Mouse (Mus musculus) intestine, embryonic 15.5 days (tissue): ENCODE measurements around the gene Wfdc1. TPM values are rescaled to one million over a fixed set of nuclear protein-coding genes. Genes with fewer than 3 reads are reported as not detected.
A peak's percentile ranks its signal among the peaks of the same experiment; 100 is the strongest.

Source experiments
- ATAC-seq: fragments of 200-750 bp; cut with Nextera tagmentation; 2 replicates; pipeline ENCODE4 v1.8.0; 2017; ENCODE audit warnings: moderate TSS enrichment, moderate library complexity
- H3K27ac ChIP-seq: fragments of 300-500 bp; sonication (generic); 2 replicates; pipeline ENCODE4 v1.5.1; 2015; ENCODE audit warnings: mild to moderate bottlenecking, inconsistent platforms
- H3K27me3 ChIP-seq: fragments of 300-500 bp; sonication (generic); replicated peaks from 2 replicates; pipeline ENCODE4 v1.6.1; 2015; ENCODE audit warnings: inconsistent platforms
- H3K36me3 ChIP-seq: fragments of 300-500 bp; sonication (generic); 2 replicates; pipeline ENCODE4 v1.6.1; 2015; ENCODE audit warnings: inconsistent platforms
- H3K4me1 ChIP-seq: fragments of 300-500 bp; sonication (generic); replicated peaks from 2 replicates; pipeline ENCODE4 v1.6.1; 2015; ENCODE audit warnings: inconsistent platforms
- H3K4me2 ChIP-seq: fragments of 300-500 bp; sonication (generic); replicated peaks from 2 replicates; pipeline ENCODE4 v1.6.1; 2015; ENCODE audit warnings: mild to moderate bottlenecking, inconsistent platforms
- H3K4me3 ChIP-seq: fragments of 300-500 bp; sonication (generic); replicated peaks from 2 replicates; pipeline ENCODE4 v1.5.1; 2015; ENCODE audit warnings: inconsistent platforms
- H3K9ac ChIP-seq: fragments of 300-500 bp; sonication (generic); 2 replicates; pipeline ENCODE4 v1.6.1; 2015; ENCODE audit warnings: inconsistent platforms
- H3K9me3 ChIP-seq: fragments of 300-500 bp; sonication (generic); 2 replicates; pipeline ENCODE4 v1.6.1; 2016; ENCODE audit warnings: inconsistent platforms
- WGBS: fragments of 180-500 bp; shearing (Covaris S2); methylation state at CpG from one replicate; pipeline ENCODE4 v1.1.7; 2015; 5-methylcytosine and 5-hydroxymethylcytosine counted together
- polyA plus RNA-seq: library from polyadenylated mRNA; unstranded; fragments of >200 nt; fragmentation: Nextera tagmentation; extraction: Ambion mirVana; gene quantifications from 2 replicates; pipeline ENCODE4 v1.2.1, GENCODE M21; 2015

Wfdc1 gene
- polyA plus RNA-seq, 1 experiment from 2014 or later: 4.5 TPM

- Histone ChIP-seq H3K4me1 (peaks cover 39% of the 10 kb centered on the region), H3K27me3 (no peaks in the 10 kb centered on the region), H3K36me3 (no peaks in the 10 kb centered on the region), H3K9ac (no peak overlapping the region), H3K9me3 (no peaks in the 10 kb centered on the region), H3K4me2 (no peak overlapping the region), H3K4me3 (no peak overlapping the region), H3K27ac (peak overlapping the region; percentile 54; the same call in 1 of the 2 replicates)
- no peak for ATAC-seq
- 35% methylated on average over 12 of the region's 12 CpGs for WGBS
Observed at GRCm38 (mm10) chr8:119669284-119669683, 3.1 kb downstream of the Wfdc1 start.

GRCm38 (mm10) chr8:119670419-119671091 is 4.4 kb downstream of the Wfdc1 start:
- H3K27me3 ChIP-seq: no peaks in the 10 kb centered on the region
- no peaks in the 10 kb centered on the region for H3K36me3 ChIP-seq
- H3K27ac ChIP-seq: peak overlapping the region; percentile 84
- ATAC-seq: peak; percentile 81
- 22% methylated on average over 16 of the region's 16 CpGs for WGBS
- H3K4me1 ChIP-seq: peaks cover 34% of the 10 kb centered on the region
- 0 out of 2 replicates have a peak overlapping the region, but pooled peaks have one; percentile 20 for H3K9ac ChIP-seq
- no peak overlapping the region for H3K4me3 ChIP-seq
- no peaks in the 10 kb centered on the region for H3K9me3 ChIP-seq
- peak overlapping the region; percentile 42 for H3K4me2 ChIP-seq

- no peak overlapping the region for H3K4me3 ChIP-seq
- H3K36me3 ChIP-seq: no peaks in the 10 kb centered on the region
- H3K4me1 ChIP-seq: peaks cover 20% of the 10 kb centered on the region
- WGBS: 84% methylated on average over 11 of the region's 11 CpGs
- H3K27ac ChIP-seq: no peak overlapping the region
- H3K27me3 ChIP-seq: no peaks in the 10 kb centered on the region
- H3K9me3 ChIP-seq: no peaks in the 10 kb centered on the region
- ATAC-seq: no peak
- no peak overlapping the region for H3K9ac ChIP-seq
- no peak overlapping the region for H3K4me2 ChIP-seq
Observed at GRCm38 (mm10) chr8:119673976-119674555, 7.9 kb downstream of the Wfdc1 start.

- no peak overlapping the region for H3K27ac ChIP-seq
- H3K4me2 ChIP-seq: no peak overlapping the region
- H3K9me3 ChIP-seq: no peaks in the 10 kb centered on the region
- H3K9ac ChIP-seq: no peak overlapping the region
- ATAC-seq: no peak
- no peaks in the 10 kb centered on the region for H3K27me3 ChIP-seq
- H3K4me3 ChIP-seq: no peak overlapping the region
- H3K4me1 ChIP-seq: peaks cover 11% of the 10 kb centered on the region
- 87% methylated on average over 5 of the region's 5 CpGs for WGBS
- no peaks in the 10 kb centered on the region for H3K36me3 ChIP-seq
Observed at GRCm38 (mm10) chr8:119675457-119675856, 9.3 kb downstream of the Wfdc1 start.

GRCm38 (mm10) chr8:119676389-119676788 is 10.2 kb downstream of the Wfdc1 start:
- Histone ChIP-seq H3K27me3 (no peaks in the 10 kb centered on the region), H3K27ac (no peak overlapping the region), H3K4me3 (no peak overlapping the region), H3K4me2 (no peak overlapping the region), H3K9me3 (no peaks in the 10 kb centered on the region), H3K36me3 (no peaks in the 10 kb centered on the region), H3K9ac (no peak overlapping the region), H3K4me1 (peaks cover 4% of the 10 kb centered on the region; the same call in 1 of the 2 replicates)
- peak; percentile 63 for ATAC-seq
- 16% methylated on average over 8 of the region's 8 CpGs for WGBS

GRCm38 (mm10) chr8:119678138-119678843 is 12.1 kb downstream of the Wfdc1 start:
- H3K36me3 ChIP-seq: no peaks in the 10 kb centered on the region
- WGBS: 13% methylated on average over 18 of the region's 18 CpGs
- peak overlapping the region; percentile 31 for H3K4me2 ChIP-seq
- H3K27me3 ChIP-seq: no peaks in the 10 kb centered on the region
- H3K4me1 ChIP-seq: peaks cover 4% of the 10 kb centered on the region; the same call in 1 of the 2 replicates
- H3K27ac ChIP-seq: no peak overlapping the region
- no peak overlapping the region for H3K9ac ChIP-seq
- H3K9me3 ChIP-seq: no peaks in the 10 kb centered on the region
- peak; percentile 38; the same call in 1 of the 2 replicates for ATAC-seq
- H3K4me3 ChIP-seq: no peak overlapping the region

- H3K4me2 ChIP-seq: no peak overlapping the region
- 71% methylated on average over 14 of the region's 14 CpGs for WGBS
- H3K9ac ChIP-seq: no peak overlapping the region
- H3K9me3 ChIP-seq: no peaks in the 10 kb centered on the region
- no peak for ATAC-seq
- H3K27ac ChIP-seq: no peak overlapping the region
- no peak overlapping the region for H3K4me3 ChIP-seq
- H3K27me3 ChIP-seq: no peaks in the 10 kb centered on the region
- no peaks in the 10 kb centered on the region for H3K36me3 ChIP-seq
- H3K4me1 ChIP-seq: peaks cover 4% of the 10 kb centered on the region; the same call in 1 of the 2 replicates
Observed at GRCm38 (mm10) chr8:119679184-119679583, 13.0 kb downstream of the Wfdc1 start.

GRCm38 (mm10) chr8:119690602-119691001 is 24.4 kb downstream of the Wfdc1 start:
- Histone ChIP-seq H3K27ac (no peak overlapping the region), H3K36me3 (no peaks in the 10 kb centered on the region), H3K9me3 (no peaks in the 10 kb centered on the region), H3K4me2 (no peak overlapping the region), H3K27me3 (no peaks in the 10 kb centered on the region), H3K4me3 (no peak overlapping the region), H3K4me1 (no peaks in the 10 kb centered on the region), H3K9ac (no peak overlapping the region)
- 70% methylated on average over 6 of the region's 6 CpGs for WGBS
- ATAC-seq: no peak

- no peaks in the 10 kb centered on the region for H3K9me3 ChIP-seq
- no peak overlapping the region for H3K9ac ChIP-seq
- H3K27me3 ChIP-seq: no peaks in the 10 kb centered on the region
- no peaks in the 10 kb centered on the region for H3K4me1 ChIP-seq
- H3K36me3 ChIP-seq: no peaks in the 10 kb centered on the region
- H3K4me2 ChIP-seq: no peak overlapping the region
- no peak for ATAC-seq
- H3K27ac ChIP-seq: no peak overlapping the region
- 78% methylated on average over 4 of the region's 4 CpGs for WGBS
- H3K4me3 ChIP-seq: no peak overlapping the region
Observed at GRCm38 (mm10) chr8:119691989-119692388, 25.8 kb downstream of the Wfdc1 start.

GRCm38 (mm10) chr8:119694696-119695095 is 28.5 kb downstream of the Wfdc1 start:
- H3K36me3 ChIP-seq: no peaks in the 10 kb centered on the region
- no peak overlapping the region for H3K9ac ChIP-seq
- no peaks in the 10 kb centered on the region for H3K9me3 ChIP-seq
- H3K4me3 ChIP-seq: no peak overlapping the region
- peaks cover 16% of the 10 kb centered on the region for H3K27me3 ChIP-seq
- 55% methylated on average over 7 of the region's 7 CpGs for WGBS
- H3K27ac ChIP-seq: no peak overlapping the region
- ATAC-seq: no peak
- H3K4me1 ChIP-seq: peaks cover 17% of the 10 kb centered on the region
- no peak overlapping the region for H3K4me2 ChIP-seq

- Histone ChIP-seq H3K9ac (no peak overlapping the region), H3K36me3 (no peaks in the 10 kb centered on the region), H3K4me2 (no peak overlapping the region), H3K4me3 (no peak overlapping the region), H3K9me3 (no peaks in the 10 kb centered on the region), H3K27ac (no peak overlapping the region), H3K4me1 (peaks cover 20% of the 10 kb centered on the region), H3K27me3 (peaks cover 28% of the 10 kb centered on the region)
- no peak for ATAC-seq
- WGBS: 81% methylated on average over 2 of the region's 2 CpGs
Observed at GRCm38 (mm10) chr8:119697163-119697562, 31.0 kb downstream of the Wfdc1 start.

- ATAC-seq: peak; percentile 50
- Histone ChIP-seq H3K4me1 (peaks cover 20% of the 10 kb centered on the region), H3K9ac (peak overlapping the region; percentile 13; the same call in 1 of the 2 replicates), H3K27me3 (peaks cover 28% of the 10 kb centered on the region), H3K4me2 (peak overlapping the region; percentile 66), H3K36me3 (no peaks in the 10 kb centered on the region), H3K9me3 (no peaks in the 10 kb centered on the region), H3K4me3 (peak overlapping the region; percentile 37), H3K27ac (no peak overlapping the region)
- under 1% methylated on average over 12 of the region's 12 CpGs for WGBS
Observed at GRCm38 (mm10) chr8:119698960-119699359, 32.8 kb downstream of the Wfdc1 start.
